Mouse (Mus musculus): ENCODE measurements around the gene Sac3d1. TPM values are rescaled to one million over a fixed set of nuclear protein-coding genes. Genes with fewer than 3 reads are reported as not detected.
A peak's percentile ranks its signal among the peaks of the same experiment; 100 is the strongest.

Gene Sac3d1
- polyA plus RNA-seq, 1 experiment: 23.8 TPM

DNA sequence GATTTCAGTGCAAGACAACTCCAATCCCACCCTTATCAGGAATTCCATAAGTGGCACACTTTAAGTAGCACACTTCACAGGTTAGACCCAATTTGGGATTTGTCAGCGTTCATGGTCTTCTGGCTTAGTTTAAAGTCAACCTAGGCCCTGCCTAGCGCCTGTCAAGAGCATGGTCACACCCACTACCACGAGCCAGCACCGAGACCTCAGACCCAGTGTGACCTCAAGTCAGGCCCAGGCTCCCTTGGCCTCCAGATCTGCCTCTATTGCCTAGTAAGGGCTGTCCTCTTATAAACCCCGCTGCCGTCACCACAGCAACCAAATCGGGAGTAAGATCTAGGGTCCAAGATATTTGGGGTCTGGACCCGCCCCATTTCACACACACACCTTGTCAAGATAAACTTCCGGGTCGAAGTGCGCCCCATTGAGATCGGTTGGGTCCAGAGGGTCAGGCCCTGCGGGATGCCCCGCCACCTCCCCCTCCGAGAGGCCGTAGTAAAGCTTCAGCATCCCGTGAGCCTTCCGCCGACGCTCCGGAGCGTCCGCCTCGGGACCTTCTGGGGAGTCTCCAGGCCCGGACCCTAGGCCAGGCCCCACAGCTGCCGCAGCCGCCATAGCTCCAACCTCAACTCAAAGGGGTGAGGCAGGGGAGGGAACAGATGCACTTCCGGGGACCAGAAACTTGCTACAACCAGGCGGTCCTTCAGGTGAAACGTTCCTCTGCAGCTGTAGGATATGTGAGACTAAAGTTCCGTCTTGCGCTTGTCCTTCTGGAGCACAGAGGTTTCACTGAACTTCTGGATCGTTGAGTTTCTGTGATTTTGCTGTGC lies 41.7 kb downstream of the Sac3d1 start, which contains the start of gene Vps51:
TSS of gene Vps51 (minus strand) at position 668 of the 830 bp plus-strand sequence.
- WGBS: under 1% methylated on average over 33 of the region's 33 CpGs
- H3K4me1 ChIP-seq (ENCODE audit: control insufficient read depth, insufficient read depth, low read length): peaks cover 5% of the 10 kb centered on the region

GRCm38 (mm10) chr19:6073889-6074288 lies 44.6 kb downstream of the Sac3d1 start:
- 93% methylated on average over 5 of the region's 5 CpGs for WGBS
- Histone ChIP-seq H3K4me1 (ENCODE audit: control insufficient read depth, insufficient read depth, low read length) (peaks cover 5% of the 10 kb centered on the region), H3K4me3 (ENCODE audit: insufficient read depth, low read depth, low read length) (no peak overlapping the region), H3K36me3 (ENCODE audit: control insufficient read depth, insufficient read depth, low read length) (no peaks in the 10 kb centered on the region; the same call in 1 of the 2 replicates), H3K27ac (ENCODE audit: insufficient read depth, low read depth, low read length) (no peak overlapping the region), H3K27me3 (replicated peaks; ENCODE audit: control insufficient read depth, insufficient read depth, low read length) (no peaks in the 10 kb centered on the region)
- TF ChIP-seq POLR2A (IDR thresholded peaks at IDR 0.05; ENCODE audit: low read depth, low read length) (no peak), CTCF (conservative IDR thresholded peaks at IDR 0.05; ENCODE audit: insufficient read depth, insufficient read length, low read depth, low read length) (no peak)
- no peak for DNase-seq

More for the DNA sequence above, 41.7 kb downstream of the Sac3d1 start, which contains the start of gene Vps51:
- peak; percentile 95 for DNase-seq
- Histone ChIP-seq H3K4me3 (ENCODE audit: insufficient read depth, low read depth, low read length) (peak within 1 kb of the TSS; percentile 73), H3K36me3 (ENCODE audit: control insufficient read depth, insufficient read depth, low read length) (no peaks in the 10 kb centered on the region), H3K27me3 (replicated peaks; ENCODE audit: control insufficient read depth, insufficient read depth, low read length) (no peaks in the 10 kb centered on the region), H3K27ac (ENCODE audit: insufficient read depth, low read depth, low read length) (peak within 1 kb of the TSS; percentile 61)
- TF ChIP-seq POLR2A (IDR thresholded peaks at IDR 0.05; ENCODE audit: low read depth, low read length) (no peak), CTCF (conservative IDR thresholded peaks at IDR 0.05; ENCODE audit: insufficient read depth, insufficient read length, low read depth, low read length) (no peak)

GRCm38 (mm10) chr19:6071261-6071660 lies 47.2 kb downstream of the Sac3d1 start:
- TF ChIP-seq CTCF (conservative IDR thresholded peaks at IDR 0.05; ENCODE audit: insufficient read depth, insufficient read length, low read depth, low read length) (no peak), POLR2A (IDR thresholded peaks at IDR 0.05; ENCODE audit: low read depth, low read length) (no peak)
- Histone ChIP-seq H3K4me1 (ENCODE audit: control insufficient read depth, insufficient read depth, low read length) (peaks cover 11% of the 10 kb centered on the region), H3K27ac (ENCODE audit: insufficient read depth, low read depth, low read length) (no peak overlapping the region), H3K36me3 (ENCODE audit: control insufficient read depth, insufficient read depth, low read length) (no peaks in the 10 kb centered on the region; the same call in 1 of the 2 replicates), H3K27me3 (replicated peaks; ENCODE audit: control insufficient read depth, insufficient read depth, low read length) (no peaks in the 10 kb centered on the region), H3K4me3 (ENCODE audit: insufficient read depth, low read depth, low read length) (no peak overlapping the region)
- DNase-seq: no peak
- 91% methylated on average over 19 of the region's 19 CpGs for WGBS

GRCm38 (mm10) chr19:6070571-6071250 lies 47.7 kb downstream of the Sac3d1 start:
- Histone ChIP-seq H3K4me1 (ENCODE audit: control insufficient read depth, insufficient read depth, low read length) (peaks cover 8% of the 10 kb centered on the region; the same call in 1 of the 2 replicates), H3K36me3 (ENCODE audit: control insufficient read depth, insufficient read depth, low read length) (no peaks in the 10 kb centered on the region; the same call in 1 of the 2 replicates), H3K27me3 (replicated peaks; ENCODE audit: control insufficient read depth, insufficient read depth, low read length) (no peaks in the 10 kb centered on the region), H3K4me3 (ENCODE audit: insufficient read depth, low read depth, low read length) (no peak overlapping the region), H3K27ac (ENCODE audit: insufficient read depth, low read depth, low read length) (no peak overlapping the region)
- TF ChIP-seq POLR2A (IDR thresholded peaks at IDR 0.05; ENCODE audit: low read depth, low read length) (no peak), CTCF (conservative IDR thresholded peaks at IDR 0.05; ENCODE audit: insufficient read depth, insufficient read length, low read depth, low read length) (no peak)
- WGBS: 93% methylated on average over 31 of the region's 31 CpGs
- DNase-seq: no peak

- TF ChIP-seq CTCF (conservative IDR thresholded peaks at IDR 0.05; ENCODE audit: insufficient read depth, insufficient read length, low read depth, low read length) (no peak), POLR2A (IDR thresholded peaks at IDR 0.05; ENCODE audit: low read depth, low read length) (no peak)
- Histone ChIP-seq H3K4me3 (ENCODE audit: insufficient read depth, low read depth, low read length) (no peak overlapping the region), H3K27me3 (replicated peaks; ENCODE audit: control insufficient read depth, insufficient read depth, low read length) (no peaks in the 10 kb centered on the region), H3K36me3 (ENCODE audit: control insufficient read depth, insufficient read depth, low read length) (no peaks in the 10 kb centered on the region; the same call in 1 of the 2 replicates), H3K4me1 (ENCODE audit: control insufficient read depth, insufficient read depth, low read length) (peaks cover 8% of the 10 kb centered on the region; the same call in 1 of the 2 replicates), H3K27ac (ENCODE audit: insufficient read depth, low read depth, low read length) (no peak overlapping the region)
- 91% methylated on average over 10 of the region's 10 CpGs for WGBS
- no peak for DNase-seq
Measured at GRCm38 (mm10) chr19:6069851-6070250, 48.6 kb downstream of the Sac3d1 start.

GRCm38 (mm10) chr19:6068951-6069350 lies 49.5 kb downstream of the Sac3d1 start:
- 78% methylated on average over 4 of the region's 4 CpGs for WGBS
- peaks cover 8% of the 10 kb centered on the region; the same call in 1 of the 2 replicates for H3K4me1 ChIP-seq (ENCODE audit: control insufficient read depth, insufficient read depth, low read length)
- H3K27me3 ChIP-seq (replicated peaks; ENCODE audit: control insufficient read depth, insufficient read depth, low read length): no peaks in the 10 kb centered on the region
- TF ChIP-seq CTCF (conservative IDR thresholded peaks at IDR 0.05; ENCODE audit: insufficient read depth, insufficient read length, low read depth, low read length) (no peak), POLR2A (IDR thresholded peaks at IDR 0.05; ENCODE audit: low read depth, low read length) (no peak)
- no peak overlapping the region for H3K4me3 ChIP-seq (ENCODE audit: insufficient read depth, low read depth, low read length)
- no peak overlapping the region for H3K27ac ChIP-seq (ENCODE audit: insufficient read depth, low read depth, low read length)
- H3K36me3 ChIP-seq (ENCODE audit: control insufficient read depth, insufficient read depth, low read length): no peaks in the 10 kb centered on the region; the same call in 1 of the 2 replicates
- no peak for DNase-seq
